Mouse (Mus musculus) thymus, postnatal 4 days (tissue): ENCODE results near the gene Pip5k1c.

Source experiments
- DNase-seq: peaks from one replicate; pipeline ENCODE4 v3.0.0; 2021

Gene Pip5k1c

DNA sequence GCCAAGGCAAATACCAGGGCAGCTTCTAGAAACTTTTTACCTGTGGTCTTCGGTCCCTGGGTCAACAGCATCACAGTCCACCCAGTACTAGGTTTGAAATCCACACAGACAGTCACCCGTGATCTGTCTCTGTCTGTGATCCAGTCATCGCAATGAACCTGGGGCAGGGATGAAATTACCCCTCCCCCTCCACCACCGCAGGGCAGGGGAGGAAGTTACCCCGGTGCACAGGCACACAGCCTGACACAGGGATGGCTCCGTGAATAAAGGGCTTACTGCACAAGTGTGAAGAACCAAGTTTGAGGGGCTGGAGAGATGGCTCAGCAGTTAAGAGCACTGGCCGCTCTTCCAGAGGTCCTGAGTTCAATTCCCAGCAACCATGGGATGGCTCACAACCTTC lies 11.0 kb downstream of the Pip5k1c start:
- DNase-seq = peak; percentile 73

- peak; percentile 83 for DNase-seq
Observed at GRCm38 (mm10) chr10:81304597-81305238, 12.0 kb downstream of the Pip5k1c start.

DNA sequence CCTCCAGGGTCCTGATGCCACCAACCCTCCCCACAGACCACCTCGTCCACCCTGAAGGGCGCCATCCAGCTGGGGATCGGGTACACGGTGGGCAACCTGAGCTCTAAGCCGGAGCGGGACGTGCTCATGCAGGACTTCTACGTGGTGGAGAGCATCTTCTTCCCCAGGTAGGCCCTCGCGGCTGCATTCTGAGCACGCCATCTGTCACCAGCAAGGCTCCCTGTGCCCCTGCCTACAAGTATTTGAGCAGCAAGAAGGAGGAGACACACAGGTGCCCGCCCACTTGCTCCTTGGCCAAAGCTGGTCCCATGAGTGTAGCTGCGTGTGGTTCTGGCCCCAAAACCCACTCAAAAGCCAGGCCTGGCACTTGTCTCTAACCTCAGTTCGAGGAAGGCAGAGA lies 12.9 kb downstream of the Pip5k1c start:
- no peak for DNase-seq

DNA sequence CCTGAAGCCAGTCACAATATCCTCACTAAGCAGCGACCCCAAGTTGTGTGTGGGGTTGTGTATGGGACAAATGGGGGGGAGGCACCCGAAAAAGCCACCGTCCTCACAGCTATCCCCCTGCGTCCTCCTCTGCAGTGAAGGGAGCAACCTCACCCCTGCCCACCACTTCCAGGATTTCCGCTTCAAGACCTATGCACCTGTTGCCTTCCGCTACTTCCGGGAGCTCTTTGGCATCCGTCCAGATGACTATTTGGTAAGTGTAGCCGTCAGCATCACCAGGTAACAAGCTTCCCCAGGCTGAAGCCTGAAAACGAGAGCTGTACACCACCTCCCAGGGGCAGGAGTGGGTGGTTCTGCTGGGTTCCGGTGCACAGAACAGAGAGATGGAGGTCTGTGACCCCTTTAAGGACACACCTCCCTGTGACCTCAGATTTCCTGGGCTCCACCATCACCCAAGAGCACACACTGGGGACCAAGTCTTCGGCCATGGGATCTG lies 13.5 kb downstream of the Pip5k1c start:
- DNase-seq = no peak

- no peak for DNase-seq
Observed at GRCm38 (mm10) chr10:81306837-81307682, 14.3 kb downstream of the Pip5k1c start.

DNA sequence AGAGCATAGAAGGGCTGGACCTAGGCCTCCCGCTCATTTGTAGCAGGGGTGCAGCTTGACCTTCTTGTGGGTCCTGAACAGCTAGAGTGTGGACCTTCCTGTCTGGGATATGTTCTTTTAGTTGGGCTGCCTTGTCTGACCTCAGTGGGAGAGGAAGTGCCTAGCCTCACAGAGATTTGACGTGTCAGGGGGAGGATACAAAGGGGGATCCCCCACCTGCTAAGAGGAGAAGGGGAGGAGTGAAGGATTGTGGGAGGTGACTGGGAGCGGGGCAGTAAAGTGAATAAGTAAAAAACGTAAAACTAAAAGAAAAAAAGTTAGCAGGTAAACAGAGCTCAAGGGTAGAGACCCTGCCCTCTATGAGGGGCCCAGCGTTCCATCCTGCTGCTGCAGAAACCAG lies 16.8 kb downstream of the Pip5k1c start:
- DNase-seq = no peak

GRCm38 (mm10) chr10:81313581-81313980 lies 20.8 kb downstream of the Pip5k1c start:
- DNase-seq = no peak

- DNase-seq = no peak
Observed at GRCm38 (mm10) chr10:81314201-81314600, 21.4 kb downstream of the Pip5k1c start.

- DNase-seq = no peak
Observed at GRCm38 (mm10) chr10:81315587-81315986, 22.8 kb downstream of the Pip5k1c start.

- peak; percentile 68 for DNase-seq
Observed at GRCm38 (mm10) chr10:81316338-81317060, 23.7 kb downstream of the Pip5k1c start.

- DNase-seq = peak; percentile 60
Observed at GRCm38 (mm10) chr10:81317273-81317672, 24.5 kb downstream of the Pip5k1c start.

- DNase-seq = peak; percentile 61
Observed at GRCm38 (mm10) chr10:81318589-81319329, 26.0 kb downstream of the Pip5k1c start.

GRCm38 (mm10) chr10:81319330-81319699 lies 26.6 kb downstream of the Pip5k1c start:
- DNase-seq = peak; percentile 65

- DNase-seq = peak; percentile 98
Observed at GRCm38 (mm10) chr10:81319741-81320549, 27.2 kb downstream of the Pip5k1c start.

DNA sequence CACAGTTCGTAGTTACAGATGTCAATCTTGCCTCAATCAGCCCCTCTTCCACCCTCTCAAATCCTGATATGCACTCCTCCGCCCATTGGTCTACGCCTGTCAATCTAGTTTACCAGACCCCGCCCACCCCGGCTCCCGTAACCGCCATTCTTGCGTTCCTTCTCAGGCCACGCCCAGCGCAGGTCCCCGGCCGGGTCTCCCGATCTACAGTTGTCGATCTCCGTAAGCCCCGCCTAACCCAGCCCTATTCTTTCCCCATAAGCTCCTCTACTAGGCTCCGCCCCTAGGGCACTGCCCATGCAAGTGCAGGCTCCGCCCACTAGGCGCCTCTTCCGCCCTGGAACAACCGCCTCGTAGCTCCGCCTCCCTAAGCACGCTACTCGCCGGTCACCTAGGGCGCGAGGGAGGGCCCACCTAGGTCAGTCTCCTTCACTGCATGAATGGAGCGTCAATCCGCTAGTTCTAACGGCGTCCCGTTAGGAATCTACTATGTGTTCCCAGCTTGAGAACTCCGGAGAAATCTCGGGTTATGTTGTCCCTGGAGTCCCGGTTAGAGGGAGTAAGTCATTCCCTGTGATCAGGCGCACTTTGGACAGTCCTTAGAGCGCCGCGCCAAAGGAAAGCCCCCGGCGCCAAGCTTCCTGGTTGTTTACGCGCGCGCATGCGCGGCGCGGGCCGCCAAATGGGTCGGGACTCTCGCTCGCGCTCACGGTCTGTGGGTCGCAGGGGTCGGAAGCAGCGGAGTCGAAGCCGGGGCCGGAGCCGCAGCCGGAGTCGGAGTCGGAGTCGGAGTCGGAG lies 28.0 kb downstream of the Pip5k1c start, which contains the start of gene Cactin:
Gene Cactin, plus strand, starts transcription at position 554 of the 798 bp plus-strand sequence.
- DNase-seq = peak; percentile 99

- DNase-seq = no peak
Observed at GRCm38 (mm10) chr10:81321436-81321835, 28.7 kb downstream of the Pip5k1c start.

- peak; percentile 34 for DNase-seq
Observed at GRCm38 (mm10) chr10:81322444-81322843, 29.7 kb downstream of the Pip5k1c start.

- DNase-seq = no peak
Observed at GRCm38 (mm10) chr10:81323141-81323775, 30.5 kb downstream of the Pip5k1c start.

DNA sequence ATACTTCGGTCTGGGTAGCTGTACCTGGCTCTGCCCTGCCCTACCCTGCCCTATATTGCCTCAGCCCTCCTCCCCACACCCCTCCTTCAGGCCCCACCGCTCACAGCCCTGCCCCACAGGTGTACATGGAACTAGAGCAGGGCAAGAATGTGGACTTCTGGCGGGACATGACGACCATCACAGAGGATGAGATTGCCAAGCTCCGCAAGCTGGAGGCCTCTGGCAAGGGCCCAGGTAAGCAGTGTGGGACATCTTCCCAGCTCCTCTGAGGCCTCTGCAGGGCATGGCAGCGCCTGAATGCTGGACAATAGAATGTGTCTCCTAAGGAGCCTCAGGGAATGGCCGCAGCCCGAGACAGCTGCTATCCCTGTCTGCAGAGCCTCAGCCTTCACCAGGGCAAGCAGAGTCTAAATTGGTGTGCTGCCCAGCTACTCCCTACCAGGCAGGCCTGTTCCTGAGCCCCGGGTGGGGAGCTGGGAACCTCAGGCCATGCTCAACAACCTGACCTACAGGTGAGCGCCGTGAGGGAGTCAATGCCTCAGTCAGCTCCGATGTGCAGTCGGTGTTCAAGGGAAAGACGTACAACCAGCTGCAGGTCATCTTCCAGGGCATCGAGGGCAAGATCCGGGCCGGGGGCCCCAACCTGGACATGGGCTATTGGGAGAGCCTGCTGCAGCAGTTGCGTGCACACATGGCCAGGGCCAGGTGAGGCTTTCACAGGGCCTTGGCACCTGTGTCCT lies 31.2 kb downstream of the Pip5k1c start:
- DNase-seq = no peak

GRCm38 (mm10) chr10:81325176-81325575 lies 32.4 kb downstream of the Pip5k1c start:
- DNase-seq = no peak
